In genomic region chr9:78879955-78880642, GRCm38 (mm10) we compare ENCODE assay signal across 10 mouse cellular contexts.
DNase-seq lines count a peak whose midpoint lies in the region; ATAC-seq and TF ChIP-seq lines count a peak whose summit lies in the region.
"Had no signal": no experiment of that assay in that cellular context is flagged by ENCODE, and none has a peak within 500 bp of the region (broad histone marks: within the 10 kb centered on the region; RNA-seq: fewer than 3 reads in every experiment).

No protein-coding gene starts in this region.

- peaks cover 7% of the 10 kb centered on the region; the same call in 1 of the 2 replicates for H3K4me1 ChIP-seq in cerebellum, adult 2 months (ENCODE audit: control insufficient read depth, insufficient read depth, low read length)
- 0 out of 2 replicates have a peak, but pooled peaks cover 4% of the 10 kb centered on the region for H3K4me1 ChIP-seq in neural tube, embryonic 11.5 days (ENCODE audit: control insufficient read depth, insufficient read depth, low read length)
- H3K4me1 ChIP-seq: megakaryocyte, embryonic 14.5 days had no signal

- TF ChIP-seq POLR2A in cerebellum, adult 2 months (IDR thresholded peaks at IDR 0.05; ENCODE audit: borderline replicate concordance, insufficient read depth, low read length): no peak

- no peaks in the 10 kb centered on the region for H3K36me3 ChIP-seq in neural tube, embryonic 11.5 days (ENCODE audit: control insufficient read depth, insufficient read depth, low read length)
- H3K36me3 ChIP-seq: heart, embryonic 13.5 days had no signal

- no peak for TF ChIP-seq CTCF in cerebellum, adult 2 months (IDR thresholded peaks at IDR 0.05; ENCODE audit: borderline replicate concordance, insufficient read depth, low read depth, low read length)

- no peak overlapping the region for H3K9ac ChIP-seq in neural tube, embryonic 11.5 days (ENCODE audit: low read length)
- H3K9ac ChIP-seq: heart, embryonic 13.5 days had no signal

- ATAC-seq in neural tube, embryonic 11.5 days (ENCODE audit: insufficient read depth, low FRiP score, low TSS enrichment): peak; percentile 87
- no peak for ATAC-seq in inflammation-experienced regulatory T-cells, adult 6 months
- ATAC-seq in megakaryocyte, adult 5-6 weeks (ENCODE audit: poor library complexity, severe bottlenecking): no peak

- no peak overlapping the region for H3K4me3 ChIP-seq in cerebellum, adult 2 months (replicated peaks; ENCODE audit: insufficient read depth, low read depth, low read length)
- no peak overlapping the region for H3K4me3 ChIP-seq in neural tube, embryonic 11.5 days (ENCODE audit: low read depth, low read length)
- H3K4me3 ChIP-seq: heart, embryonic 13.5 days; megakaryocyte, embryonic 14.5 days had no signal

- WGBS in cerebellum, adult 2 months: 34% methylated on average over 6 of the region's 6 CpGs
- WGBS in neural tube, embryonic 11.5 days: 42% methylated on average over 6 of the region's 6 CpGs

- H3K9me3 ChIP-seq in neural tube, embryonic 11.5 days (ENCODE audit: control insufficient read depth, low read length): no peaks in the 10 kb centered on the region
- H3K9me3 ChIP-seq: heart, embryonic 13.5 days; megakaryocyte, embryonic 14.5 days had no signal

- H3K27me3 ChIP-seq in cerebellum, adult 2 months (ENCODE audit: control insufficient read depth, insufficient read depth, low read length): no peaks in the 10 kb centered on the region
- no peaks in the 10 kb centered on the region for H3K27me3 ChIP-seq in neural tube, embryonic 11.5 days (ENCODE audit: control insufficient read depth, insufficient read depth, low read length)
- H3K27me3 ChIP-seq: heart, embryonic 13.5 days; megakaryocyte, embryonic 14.5 days had no signal

- H3K4me2 ChIP-seq in neural tube, embryonic 11.5 days (ENCODE audit: low read depth): no peak overlapping the region
- H3K4me2 ChIP-seq: heart, embryonic 13.5 days had no signal

- H3K27ac ChIP-seq in cerebellum, adult 2 months (ENCODE audit: insufficient read depth, low read length): no peak overlapping the region
- H3K27ac ChIP-seq in neural tube, embryonic 11.5 days (ENCODE audit: low read depth, low read length): peak overlapping the region; percentile 45
- H3K27ac ChIP-seq: heart, embryonic 13.5 days had no signal

- peak; percentile 93 for DNase-seq in brain, adult 2 months (ENCODE audit: low read depth, low spot score)
- DNase-seq in cerebellum, adult 2 months: peak; percentile 56 to 72
- DNase-seq in forelimb bud, embryonic 11.5 days (ENCODE audit: low read depth, low spot score): peak; percentile 35
- peak; percentile 21 to 52 for DNase-seq in left cerebral cortex, adult 18-20 months (ENCODE audit: low spot score in 2 of 2)
- DNase-seq in neural tube, embryonic 11.5 days (ENCODE audit: low spot score): peak; percentile 43
- no peak for DNase-seq in thymus, postnatal 10 days (ENCODE audit: low spot score in 2 of 2)

Comparison
In these comparisons a context has a peak if more than half of its experiments do, and no peak if none do; other contexts are left out.
1. DNase-seq: peak in brain, adult 2 months (single experiment), cerebellum, adult 2 months (2 of 2), forelimb bud, embryonic 11.5 days (single experiment), left cerebral cortex, adult 18-20 months (2 of 2) and neural tube, embryonic 11.5 days (single experiment); none in thymus, postnatal 10 days (0 of 2).